Mouse (Mus musculus) liver, embryonic 16.5 days (tissue): ENCODE data around the gene Gm4450. TPM values are rescaled to one million over a fixed set of nuclear protein-coding genes. Genes with fewer than 3 reads are reported as not detected.

ENCODE experiments used
- ATAC-seq: fragments of 200-750 bp; cut with Nextera tagmentation; 2 replicates; pipeline ENCODE4 v1.8.0; 2017; ENCODE audit warnings: low read depth, mild to moderate bottlenecking, moderate number of reproducible peaks, moderate library complexity
- H3K27ac ChIP-seq: fragments of 300-500 bp; sonication (generic); 2 replicates; pipeline ENCODE4 v1.5.1; 2014; ENCODE audit warnings: mild to moderate bottlenecking, low read length
- H3K27me3 ChIP-seq: fragments of 300-500 bp; sonication (generic); 2 replicates; pipeline ENCODE4 v1.6.1; 2014; ENCODE audit warnings: low read depth, low read length, mixed read lengths; ENCODE audit not compliant: control insufficient read depth, insufficient read depth
- H3K36me3 ChIP-seq: fragments of 300-500 bp; sonication (generic); 2 replicates; pipeline ENCODE4 v1.6.1; 2014; ENCODE audit warnings: mild to moderate bottlenecking; ENCODE audit not compliant: control insufficient read depth, insufficient read depth
- H3K4me1 ChIP-seq: fragments of 300-500 bp; sonication (generic); 2 replicates; pipeline ENCODE4 v1.6.1; 2014; ENCODE audit warnings: low read depth, low read length, mixed read lengths; ENCODE audit not compliant: control insufficient read depth
- H3K4me2 ChIP-seq: fragments of 300-500 bp; sonication (generic); 2 replicates; pipeline ENCODE4 v1.6.1; 2014; ENCODE audit warnings: low read depth, low read length, mixed read lengths
- H3K4me3 ChIP-seq: fragments of 300-500 bp; sonication (generic); 2 replicates; pipeline ENCODE4 v1.5.1; 2014; ENCODE audit warnings: low read depth, mild to moderate bottlenecking, low read length
- H3K9ac ChIP-seq: fragments of 300-500 bp; sonication (generic); 2 replicates; pipeline ENCODE4 v1.6.1; 2014; ENCODE audit warnings: low read depth, low read length
- H3K9me3 ChIP-seq: fragments of 300-500 bp; sonication (generic); replicated peaks from 2 replicates; pipeline ENCODE4 v1.6.1; 2016; ENCODE audit warnings: low read length; ENCODE audit not compliant: control insufficient read depth
- WGBS: fragments of 180-500 bp; shearing (Covaris S2); extraction: QIAGEN DNeasy Blood & Tissue Kit; methylation state at CpG from one replicate; pipeline ENCODE4 v1.1.7; 2014; ENCODE audit not compliant: insufficient replicate concordance; 5-methylcytosine and 5-hydroxymethylcytosine counted together
- polyA plus RNA-seq: library from polyadenylated mRNA; unstranded; fragments of >200 nt; fragmentation: Nextera tagmentation; extraction: Ambion mirVana; gene quantifications from 2 replicates; pipeline ENCODE4 v1.2.1, GENCODE M21; 2015

Gm4450 gene
- polyA plus RNA-seq, 1 experiment from 2014 or later: not detected

- H3K36me3 ChIP-seq: no peaks in the 10 kb centered on the region
- H3K4me1 ChIP-seq: peaks cover 2% of the 10 kb centered on the region; the same call in 1 of the 2 replicates
- peaks cover 36% of the 10 kb centered on the region for H3K27me3 ChIP-seq
- 39% methylated on average over 5 of the region's 5 CpGs for WGBS
- H3K4me3 ChIP-seq: no peak overlapping the region
- H3K4me2 ChIP-seq: peak overlapping the region; percentile 77; the same call in 1 of the 2 replicates
- no peak overlapping the region for H3K9ac ChIP-seq
- no peaks in the 10 kb centered on the region for H3K9me3 ChIP-seq
- no peak for ATAC-seq
- H3K27ac ChIP-seq: no peak overlapping the region
Observed at GRCm38 (mm10) chr3:98426749-98427148, 30.2 kb downstream of the Gm4450 start.

DNA sequence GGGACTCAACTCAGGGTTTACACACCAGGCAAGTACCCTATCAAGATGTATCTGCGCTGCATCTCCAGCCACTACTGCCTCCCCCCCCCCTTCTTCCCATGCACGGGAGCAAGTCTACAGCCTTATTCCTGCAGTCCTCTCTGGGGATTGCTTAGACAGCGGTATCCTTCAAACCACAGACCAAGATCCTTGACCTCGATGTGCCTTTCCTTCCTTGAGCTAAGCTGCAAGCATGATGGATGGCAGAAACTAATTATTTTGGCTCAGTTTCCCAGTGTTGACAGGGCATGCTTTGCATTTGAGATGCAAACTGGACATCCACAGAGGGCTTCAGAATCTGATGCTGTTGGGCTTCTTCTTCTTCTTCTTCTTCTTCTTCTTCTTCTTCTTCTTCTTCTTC is 34.0 kb downstream of the Gm4450 start:
- H3K9me3 ChIP-seq: no peaks in the 10 kb centered on the region
- 53% methylated on average over 4 of the region's 4 CpGs for WGBS
- no peak for ATAC-seq
- H3K9ac ChIP-seq: no peak overlapping the region
- H3K36me3 ChIP-seq: no peaks in the 10 kb centered on the region
- peaks cover 19% of the 10 kb centered on the region for H3K27me3 ChIP-seq
- H3K4me1 ChIP-seq: no peaks in the 10 kb centered on the region; the same call in none of the 2 replicates
- no peak overlapping the region for H3K4me3 ChIP-seq
- H3K27ac ChIP-seq: no peak overlapping the region
- no peak overlapping the region for H3K4me2 ChIP-seq

DNA sequence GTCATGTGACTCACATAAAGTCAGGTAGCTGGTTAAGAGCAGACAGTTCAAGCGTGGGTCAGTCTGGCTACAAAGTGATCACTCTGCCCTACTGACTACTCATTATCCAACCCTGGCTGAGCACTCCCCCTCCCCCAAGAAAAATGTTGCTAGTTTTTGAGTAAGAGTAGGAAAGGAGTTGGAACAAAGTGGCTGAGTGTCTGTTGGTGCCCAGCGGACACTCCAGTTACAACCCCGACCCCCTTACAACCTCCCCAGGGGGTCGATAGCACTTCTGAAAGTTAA is 37.2 kb downstream of the Gm4450 start:
- ATAC-seq: no peak
- H3K9me3 ChIP-seq: no peaks in the 10 kb centered on the region
- no peaks in the 10 kb centered on the region for H3K36me3 ChIP-seq
- no peak overlapping the region for H3K27ac ChIP-seq
- no peak overlapping the region for H3K9ac ChIP-seq
- no peaks in the 10 kb centered on the region for H3K27me3 ChIP-seq
- H3K4me1 ChIP-seq: peaks cover 10% of the 10 kb centered on the region
- 56% methylated on average over 4 of the region's 4 CpGs for WGBS
- H3K4me3 ChIP-seq: no peak overlapping the region
- H3K4me2 ChIP-seq: no peak overlapping the region

DNA sequence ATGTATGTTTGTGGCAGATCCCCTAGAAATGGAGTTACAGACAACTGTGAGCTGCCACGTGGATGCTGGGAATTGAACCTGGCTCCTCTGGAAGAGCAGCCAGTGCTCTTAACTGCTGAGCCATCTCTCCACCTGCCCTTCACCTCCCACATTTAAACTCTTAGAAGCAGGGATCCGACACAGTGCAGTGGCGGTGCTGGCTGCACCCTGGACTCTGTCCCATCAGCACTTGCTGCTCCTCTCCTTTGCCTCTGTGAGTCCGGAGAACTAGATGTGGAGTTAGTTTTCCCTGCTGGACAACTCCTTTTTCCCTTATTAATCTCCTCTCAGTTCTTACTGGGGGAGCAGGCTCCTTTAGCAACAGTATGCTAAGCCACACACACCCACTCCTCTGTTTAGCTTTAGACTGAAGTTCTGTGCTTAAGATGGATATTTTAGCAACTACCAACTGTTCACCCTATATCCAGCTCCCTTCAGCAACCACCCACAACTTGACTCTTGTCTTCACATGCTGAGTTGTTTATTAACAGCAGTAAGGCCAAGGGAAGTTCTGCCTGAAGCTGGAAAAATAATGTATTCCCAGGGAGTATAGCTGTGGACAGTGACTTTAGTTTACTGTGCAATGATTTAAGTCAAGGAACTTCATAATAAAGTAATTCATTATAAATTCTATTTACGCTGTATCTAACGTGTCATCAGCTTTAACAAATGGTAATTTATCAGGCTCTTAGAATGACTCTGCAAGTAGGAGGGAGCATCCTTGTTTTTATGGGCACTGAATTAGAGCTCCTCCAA is 37.7 kb downstream of the Gm4450 start:
- ATAC-seq: peak; percentile 47; the same call in 1 of the 2 replicates
- 41% methylated on average over 6 of the region's 6 CpGs for WGBS

GRCm38 (mm10) chr3:98417328-98417727 is 39.6 kb downstream of the Gm4450 start:
- Histone ChIP-seq H3K36me3 (no peaks in the 10 kb centered on the region), H3K27me3 (no peaks in the 10 kb centered on the region), H3K4me3 (no peak overlapping the region), H3K4me2 (no peak overlapping the region), H3K9me3 (no peaks in the 10 kb centered on the region), H3K27ac (no peak overlapping the region), H3K9ac (no peak overlapping the region), H3K4me1 (peaks cover 13% of the 10 kb centered on the region)
- WGBS: 12% methylated on average over 4 of the region's 4 CpGs
- peak; percentile 48; the same call in 1 of the 2 replicates for ATAC-seq

More for the DNA sequence above, 37.7 kb downstream of the Gm4450 start:
- no peak overlapping the region for H3K27ac ChIP-seq
- no peak overlapping the region for H3K4me3 ChIP-seq
- no peak overlapping the region for H3K4me2 ChIP-seq
- no peak overlapping the region for H3K9ac ChIP-seq
- no peaks in the 10 kb centered on the region for H3K27me3 ChIP-seq
- H3K36me3 ChIP-seq: no peaks in the 10 kb centered on the region
- no peaks in the 10 kb centered on the region for H3K9me3 ChIP-seq
- H3K4me1 ChIP-seq: peaks cover 10% of the 10 kb centered on the region

DNA sequence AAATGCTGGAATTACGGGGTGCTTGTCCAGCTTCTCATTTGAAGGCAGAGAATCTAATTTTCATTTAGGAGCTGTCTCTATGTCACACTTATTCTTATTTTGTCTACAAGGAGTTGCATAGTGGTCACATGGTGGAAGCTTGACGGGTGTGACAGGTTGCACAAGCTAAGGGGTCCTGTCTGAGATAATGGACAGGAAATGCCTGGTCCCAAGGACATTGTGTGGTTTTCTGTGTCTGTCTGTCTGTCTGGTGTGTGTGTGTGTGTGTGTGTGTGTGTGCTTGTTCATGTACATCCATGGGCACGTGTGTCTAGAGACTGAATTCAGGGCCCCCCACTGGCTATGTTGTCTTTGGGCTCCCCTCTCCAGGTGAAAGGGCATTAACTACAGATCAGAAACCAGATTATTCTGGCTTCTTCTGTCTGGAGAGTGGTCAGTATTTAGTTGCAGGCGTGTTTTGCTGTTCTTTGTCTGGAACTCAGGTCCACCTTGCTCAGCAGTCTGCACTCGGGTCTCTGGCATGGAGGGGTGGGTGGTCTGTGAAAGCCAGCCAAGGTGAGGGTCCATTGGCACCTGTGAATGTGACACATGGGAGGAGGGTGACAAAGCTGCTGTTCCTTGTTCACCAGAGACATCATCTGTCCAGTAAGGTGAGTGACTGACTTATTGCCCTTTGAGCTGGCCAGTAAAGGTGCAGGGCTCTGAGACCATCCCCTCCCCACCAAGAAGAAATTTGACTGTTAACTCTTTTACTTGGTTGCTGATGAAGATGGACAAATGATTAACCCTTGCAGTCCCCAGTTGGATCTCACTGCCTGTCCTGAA is 40.3 kb downstream of the Gm4450 start:
- Histone ChIP-seq H3K4me3 (no peak overlapping the region), H3K27ac (no peak overlapping the region), H3K9ac (no peak overlapping the region), H3K4me1 (peaks cover 13% of the 10 kb centered on the region), H3K27me3 (no peaks in the 10 kb centered on the region), H3K4me2 (no peak overlapping the region), H3K9me3 (no peaks in the 10 kb centered on the region), H3K36me3 (no peaks in the 10 kb centered on the region)
- ATAC-seq: no peak
- WGBS: 21% methylated on average over 5 of the region's 5 CpGs

- no peak overlapping the region for H3K27ac ChIP-seq
- H3K4me2 ChIP-seq: no peak overlapping the region
- H3K4me1 ChIP-seq: peaks cover 13% of the 10 kb centered on the region
- H3K9ac ChIP-seq: no peak overlapping the region
- H3K36me3 ChIP-seq: no peaks in the 10 kb centered on the region
- no peaks in the 10 kb centered on the region for H3K9me3 ChIP-seq
- ATAC-seq: no peak
- WGBS: 63% methylated on average over 3 of the region's 3 CpGs
- H3K27me3 ChIP-seq: no peaks in the 10 kb centered on the region
- H3K4me3 ChIP-seq: no peak overlapping the region
Observed at GRCm38 (mm10) chr3:98414296-98414695, 42.6 kb downstream of the Gm4450 start.

- no peak for ATAC-seq
- Histone ChIP-seq H3K4me1 (peaks cover 13% of the 10 kb centered on the region), H3K27me3 (no peaks in the 10 kb centered on the region), H3K9ac (no peak overlapping the region), H3K4me2 (no peak overlapping the region), H3K9me3 (no peaks in the 10 kb centered on the region), H3K27ac (no peak overlapping the region), H3K36me3 (no peaks in the 10 kb centered on the region), H3K4me3 (no peak overlapping the region)
- WGBS: 41% methylated on average over 2 of the region's 2 CpGs
Observed at GRCm38 (mm10) chr3:98413733-98414132, 43.2 kb downstream of the Gm4450 start.
